Mouse (Mus musculus) forebrain, embryonic 15.5 days (tissue): ENCODE measurements around the gene Gm20696. TPM values are rescaled to one million over a fixed set of nuclear protein-coding genes. Genes with fewer than 3 reads are reported as not detected.

ENCODE experiments used
- ATAC-seq: fragments of 200-750 bp; cut with Nextera tagmentation; replicated peaks from 2 replicates; pipeline ENCODE4 v1.8.0; 2017; ENCODE audit warnings: mild to moderate bottlenecking, moderate TSS enrichment, moderate library complexity
- H3K27ac ChIP-seq: fragments of 300-500 bp; sonication (generic); replicated peaks from 2 replicates; pipeline ENCODE4 v1.5.1; 2015; ENCODE audit warnings: mild to moderate bottlenecking, inconsistent platforms
- H3K27me3 ChIP-seq: fragments of 300-500 bp; sonication (generic); 2 replicates; pipeline ENCODE4 v1.6.1; 2015; ENCODE audit warnings: inconsistent platforms
- H3K36me3 ChIP-seq: fragments of 300-500 bp; sonication (generic); 2 replicates; pipeline ENCODE4 v1.6.1; 2015; ENCODE audit warnings: mild to moderate bottlenecking, inconsistent platforms
- H3K4me1 ChIP-seq: fragments of 300-500 bp; sonication (generic); 2 replicates; pipeline ENCODE4 v1.6.1; 2015; ENCODE audit warnings: inconsistent platforms
- H3K4me2 ChIP-seq: fragments of 300-500 bp; sonication (generic); replicated peaks from 2 replicates; pipeline ENCODE4 v1.6.1; 2015; ENCODE audit warnings: mild to moderate bottlenecking, inconsistent platforms
- H3K4me3 ChIP-seq: fragments of 300-500 bp; sonication (generic); 2 replicates; pipeline ENCODE4 v1.5.1; 2015; ENCODE audit warnings: mild to moderate bottlenecking, inconsistent platforms
- H3K9ac ChIP-seq: fragments of 300-500 bp; sonication (generic); replicated peaks from 2 replicates; pipeline ENCODE4 v1.6.1; 2015; ENCODE audit warnings: mild to moderate bottlenecking, inconsistent platforms
- H3K9me3 ChIP-seq: fragments of 300-500 bp; sonication (generic); 2 replicates; pipeline ENCODE4 v1.6.1; 2016; ENCODE audit warnings: inconsistent platforms
- WGBS: fragments of 180-500 bp; shearing (Covaris S2); methylation state at CpG from one replicate; pipeline ENCODE4 v1.1.7; 2015; ENCODE audit warnings: mixed read lengths; 5-methylcytosine and 5-hydroxymethylcytosine counted together
- polyA plus RNA-seq: library from polyadenylated mRNA; unstranded; fragments of >200 nt; fragmentation: Nextera tagmentation; extraction: Ambion mirVana; gene quantifications from 2 replicates; pipeline ENCODE4 v1.2.1, GENCODE M21; 2015

The Gm20696 gene
- polyA plus RNA-seq, 1 experiment from 2014 or later: 5.8 TPM

GRCm38 (mm10) chr6:99409602-99410001 lies 257.0 kb downstream of the Gm20696 start:
- ATAC-seq: no peak
- Histone ChIP-seq H3K27me3 (no peaks in the 10 kb centered on the region), H3K9me3 (no peaks in the 10 kb centered on the region), H3K4me1 (peaks cover 4% of the 10 kb centered on the region; the same call in 1 of the 2 replicates), H3K4me2 (no peak overlapping the region), H3K36me3 (no peaks in the 10 kb centered on the region), H3K4me3 (no peak overlapping the region), H3K27ac (no peak overlapping the region), H3K9ac (no peak overlapping the region)
- WGBS: 86% methylated on average over 5 of the region's 5 CpGs

- no peaks in the 10 kb centered on the region for H3K27me3 ChIP-seq
- 91% methylated on average over 4 of the region's 4 CpGs for WGBS
- no peaks in the 10 kb centered on the region for H3K36me3 ChIP-seq
- no peak overlapping the region for H3K9ac ChIP-seq
- H3K27ac ChIP-seq: no peak overlapping the region
- no peak for ATAC-seq
- no peaks in the 10 kb centered on the region for H3K9me3 ChIP-seq
- no peak overlapping the region for H3K4me3 ChIP-seq
- no peak overlapping the region for H3K4me2 ChIP-seq
- H3K4me1 ChIP-seq: peaks cover 5% of the 10 kb centered on the region; the same call in 1 of the 2 replicates
Measured at GRCm38 (mm10) chr6:99408880-99409279, 257.7 kb downstream of the Gm20696 start.

GRCm38 (mm10) chr6:99403755-99404390 lies 262.7 kb downstream of the Gm20696 start:
- peaks cover 19% of the 10 kb centered on the region for H3K4me1 ChIP-seq
- WGBS: 86% methylated on average over 6 of the region's 6 CpGs
- H3K27ac ChIP-seq: no peak overlapping the region
- H3K4me3 ChIP-seq: no peak overlapping the region
- no peak overlapping the region for H3K9ac ChIP-seq
- H3K27me3 ChIP-seq: no peaks in the 10 kb centered on the region
- no peaks in the 10 kb centered on the region for H3K9me3 ChIP-seq
- no peak for ATAC-seq
- H3K4me2 ChIP-seq: no peak overlapping the region
- H3K36me3 ChIP-seq: no peaks in the 10 kb centered on the region

- Histone ChIP-seq H3K9ac (no peak overlapping the region), H3K9me3 (no peaks in the 10 kb centered on the region), H3K4me2 (no peak overlapping the region), H3K36me3 (no peaks in the 10 kb centered on the region), H3K27me3 (no peaks in the 10 kb centered on the region), H3K27ac (no peak overlapping the region), H3K4me1 (peaks cover 19% of the 10 kb centered on the region), H3K4me3 (no peak overlapping the region)
- no peak for ATAC-seq
- 65% methylated on average over 9 of the region's 9 CpGs for whole genome bisulfite sequencing
Measured at GRCm38 (mm10) chr6:99402941-99403340, 263.7 kb downstream of the Gm20696 start.

- H3K9ac ChIP-seq: no peak overlapping the region
- H3K4me1 ChIP-seq: peaks cover 19% of the 10 kb centered on the region
- no peaks in the 10 kb centered on the region for H3K27me3 ChIP-seq
- no peak overlapping the region for H3K4me2 ChIP-seq
- no peaks in the 10 kb centered on the region for H3K9me3 ChIP-seq
- no peaks in the 10 kb centered on the region for H3K36me3 ChIP-seq
- 84% methylated on average over 3 of the region's 3 CpGs for WGBS
- no peak overlapping the region for H3K4me3 ChIP-seq
- no peak overlapping the region for H3K27ac ChIP-seq
- no peak for ATAC-seq
Measured at GRCm38 (mm10) chr6:99402370-99402769, 264.2 kb downstream of the Gm20696 start.

GRCm38 (mm10) chr6:99401801-99402200 lies 264.8 kb downstream of the Gm20696 start:
- Histone ChIP-seq H3K4me3 (no peak overlapping the region), H3K27ac (no peak overlapping the region), H3K36me3 (no peaks in the 10 kb centered on the region), H3K9me3 (no peaks in the 10 kb centered on the region), H3K4me1 (peaks cover 19% of the 10 kb centered on the region), H3K9ac (no peak overlapping the region), H3K27me3 (no peaks in the 10 kb centered on the region), H3K4me2 (no peak overlapping the region)
- 77% methylated on average over 6 of the region's 6 CpGs for WGBS
- ATAC-seq: no peak

GRCm38 (mm10) chr6:99401211-99401610 lies 265.4 kb downstream of the Gm20696 start:
- Histone ChIP-seq H3K4me3 (no peak overlapping the region), H3K9me3 (no peaks in the 10 kb centered on the region), H3K27me3 (no peaks in the 10 kb centered on the region), H3K9ac (no peak overlapping the region), H3K36me3 (no peaks in the 10 kb centered on the region), H3K27ac (no peak overlapping the region), H3K4me2 (no peak overlapping the region), H3K4me1 (peaks cover 19% of the 10 kb centered on the region)
- no peak for ATAC-seq
- WGBS: 41% methylated on average over 2 of the region's 2 CpGs

GRCm38 (mm10) chr6:99395745-99396144 lies 270.9 kb downstream of the Gm20696 start:
- H3K36me3 ChIP-seq: no peaks in the 10 kb centered on the region
- no peak overlapping the region for H3K9ac ChIP-seq
- no peak overlapping the region for H3K4me2 ChIP-seq
- H3K4me3 ChIP-seq: no peak overlapping the region
- H3K27me3 ChIP-seq: no peaks in the 10 kb centered on the region
- 49% methylated on average over 12 of the region's 12 CpGs for WGBS
- ATAC-seq: no peak
- H3K4me1 ChIP-seq: peaks cover 9% of the 10 kb centered on the region
- H3K9me3 ChIP-seq: no peaks in the 10 kb centered on the region
- no peak overlapping the region for H3K27ac ChIP-seq

- ATAC-seq: no peak
- WGBS: 62% methylated on average over 5 of the region's 5 CpGs
- Histone ChIP-seq H3K4me3 (no peak overlapping the region), H3K9ac (no peak overlapping the region), H3K4me1 (peaks cover 7% of the 10 kb centered on the region), H3K9me3 (no peaks in the 10 kb centered on the region), H3K27me3 (no peaks in the 10 kb centered on the region), H3K36me3 (no peaks in the 10 kb centered on the region), H3K27ac (no peak overlapping the region), H3K4me2 (no peak overlapping the region)
Measured at GRCm38 (mm10) chr6:99394801-99395200, 271.8 kb downstream of the Gm20696 start.

GRCm38 (mm10) chr6:99392484-99392883 lies 274.1 kb downstream of the Gm20696 start:
- no peak for ATAC-seq
- Histone ChIP-seq H3K27ac (no peak overlapping the region), H3K36me3 (no peaks in the 10 kb centered on the region), H3K9me3 (no peaks in the 10 kb centered on the region), H3K4me2 (no peak overlapping the region), H3K4me1 (peaks cover 7% of the 10 kb centered on the region), H3K9ac (no peak overlapping the region), H3K4me3 (no peak overlapping the region), H3K27me3 (no peaks in the 10 kb centered on the region)
- WGBS: 96% methylated on average over 6 of the region's 6 CpGs

- H3K36me3 ChIP-seq: no peaks in the 10 kb centered on the region
- no peaks in the 10 kb centered on the region for H3K4me1 ChIP-seq
- no peak for ATAC-seq
- no peaks in the 10 kb centered on the region for H3K27me3 ChIP-seq
- 69% methylated on average over 19 of the region's 19 CpGs for WGBS
- peak overlapping the region; percentile 38; the same call in 1 of the 2 replicates for H3K27ac ChIP-seq
- no peak overlapping the region for H3K4me3 ChIP-seq
- H3K9me3 ChIP-seq: no peaks in the 10 kb centered on the region
- no peak overlapping the region for H3K4me2 ChIP-seq
- no peak overlapping the region for H3K9ac ChIP-seq
Measured at GRCm38 (mm10) chr6:99388741-99389675, 277.6 kb downstream of the Gm20696 start.

GRCm38 (mm10) chr6:99388023-99388422 lies 278.6 kb downstream of the Gm20696 start:
- Histone ChIP-seq H3K4me3 (no peak overlapping the region), H3K9me3 (no peaks in the 10 kb centered on the region), H3K4me1 (0 out of 2 replicates have a peak, but pooled peaks cover 5% of the 10 kb centered on the region), H3K4me2 (no peak overlapping the region), H3K27me3 (no peaks in the 10 kb centered on the region), H3K27ac (no peak overlapping the region), H3K36me3 (no peaks in the 10 kb centered on the region), H3K9ac (no peak overlapping the region)
- no peak for ATAC-seq
- 91% methylated on average over 5 of the region's 5 CpGs for WGBS
